Mouse (Mus musculus) cerebral cortex, adult 2 months (tissue): ENCODE results near the gene Slc32a1.

Experiments used
- WGBS: fragments of 180-500 bp; shearing (Covaris S2); methylation state at CpG from one replicate; pipeline ENCODE4 v1.1.7; 2018; 5-methylcytosine and 5-hydroxymethylcytosine counted together

Gene Slc32a1

DNA sequence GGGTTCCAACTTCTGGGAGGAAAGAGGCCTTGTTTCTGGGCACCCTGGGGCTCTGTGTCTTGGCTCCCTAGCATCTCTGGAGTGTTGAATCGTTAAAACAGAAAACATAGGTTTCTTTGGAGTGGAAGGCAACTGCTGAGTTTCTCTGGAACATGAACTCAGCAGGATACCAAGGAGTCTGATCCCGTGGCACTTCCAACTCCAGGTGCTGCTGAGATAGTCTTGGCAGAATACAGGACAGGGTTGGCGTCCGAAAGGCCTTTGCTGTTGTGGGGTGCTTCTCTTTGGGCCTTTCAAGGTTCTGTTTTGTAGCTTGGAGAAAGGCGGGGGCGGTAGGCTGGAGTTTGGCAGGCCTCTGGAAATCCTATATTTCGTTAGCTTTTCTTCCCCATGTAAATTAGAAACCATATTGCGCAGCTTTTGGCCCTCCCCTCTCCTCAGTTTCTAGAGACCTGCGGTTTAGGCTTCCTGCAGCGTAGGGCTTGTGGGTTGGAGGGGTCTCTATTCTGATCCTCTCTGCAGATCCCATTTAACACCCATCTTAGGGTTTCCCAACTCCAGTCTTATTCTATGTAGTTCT lies 2.2 kb downstream of the Slc32a1 start:
- 10% methylated on average over 10 of the region's 10 CpGs for WGBS

DNA sequence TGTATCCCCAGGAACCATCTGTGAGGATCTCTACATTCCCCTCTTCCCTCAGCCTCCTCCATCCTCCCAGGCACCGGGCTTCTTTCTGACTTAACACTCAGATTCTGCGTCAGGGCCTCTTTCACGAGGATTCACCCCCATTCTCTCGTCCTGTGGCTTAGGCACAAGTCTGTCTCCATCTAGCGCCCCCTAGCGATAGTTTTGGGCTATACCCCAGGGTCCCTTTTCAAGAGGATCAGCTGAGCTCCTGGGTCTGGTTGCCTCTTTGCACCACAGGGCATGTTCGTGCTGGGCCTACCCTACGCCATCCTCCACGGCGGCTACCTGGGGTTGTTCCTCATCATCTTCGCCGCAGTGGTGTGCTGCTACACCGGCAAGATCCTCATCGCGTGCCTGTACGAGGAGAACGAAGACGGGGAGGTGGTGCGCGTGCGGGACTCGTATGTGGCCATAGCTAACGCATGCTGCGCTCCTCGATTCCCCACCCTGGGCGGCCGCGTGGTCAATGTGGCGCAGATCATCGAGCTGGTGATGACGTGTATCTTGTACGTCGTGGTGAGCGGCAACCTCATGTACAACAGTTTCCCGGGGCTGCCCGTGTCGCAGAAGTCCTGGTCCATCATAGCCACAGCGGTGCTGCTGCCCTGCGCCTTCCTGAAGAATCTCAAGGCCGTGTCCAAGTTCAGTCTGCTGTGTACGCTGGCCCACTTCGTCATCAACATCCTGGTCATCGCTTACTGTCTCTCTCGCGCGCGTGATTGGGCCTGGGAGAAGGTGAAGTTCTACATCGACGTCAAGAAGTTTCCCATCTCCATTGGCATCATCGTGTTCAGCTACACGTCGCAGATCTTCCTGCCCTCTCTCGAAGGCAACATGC lies 3.2 kb downstream of the Slc32a1 start:
- WGBS = 4% methylated on average over 53 of the region's 53 CpGs

DNA sequence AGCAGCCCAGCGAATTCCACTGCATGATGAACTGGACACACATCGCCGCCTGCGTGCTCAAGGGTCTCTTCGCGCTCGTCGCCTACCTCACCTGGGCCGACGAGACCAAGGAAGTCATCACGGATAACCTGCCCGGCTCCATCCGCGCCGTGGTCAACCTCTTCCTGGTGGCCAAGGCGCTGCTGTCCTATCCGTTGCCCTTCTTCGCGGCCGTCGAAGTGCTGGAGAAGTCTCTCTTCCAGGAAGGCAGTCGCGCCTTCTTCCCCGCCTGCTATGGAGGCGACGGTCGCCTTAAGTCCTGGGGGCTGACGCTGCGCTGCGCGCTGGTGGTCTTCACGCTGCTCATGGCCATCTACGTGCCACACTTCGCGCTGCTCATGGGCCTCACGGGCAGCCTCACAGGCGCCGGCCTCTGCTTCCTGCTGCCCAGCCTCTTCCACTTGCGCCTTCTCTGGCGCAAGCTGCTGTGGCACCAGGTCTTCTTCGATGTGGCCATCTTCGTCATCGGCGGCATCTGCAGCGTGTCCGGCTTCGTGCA lies 3.9 kb downstream of the Slc32a1 start:
- WGBS = 3% methylated on average over 47 of the region's 47 CpGs

DNA sequence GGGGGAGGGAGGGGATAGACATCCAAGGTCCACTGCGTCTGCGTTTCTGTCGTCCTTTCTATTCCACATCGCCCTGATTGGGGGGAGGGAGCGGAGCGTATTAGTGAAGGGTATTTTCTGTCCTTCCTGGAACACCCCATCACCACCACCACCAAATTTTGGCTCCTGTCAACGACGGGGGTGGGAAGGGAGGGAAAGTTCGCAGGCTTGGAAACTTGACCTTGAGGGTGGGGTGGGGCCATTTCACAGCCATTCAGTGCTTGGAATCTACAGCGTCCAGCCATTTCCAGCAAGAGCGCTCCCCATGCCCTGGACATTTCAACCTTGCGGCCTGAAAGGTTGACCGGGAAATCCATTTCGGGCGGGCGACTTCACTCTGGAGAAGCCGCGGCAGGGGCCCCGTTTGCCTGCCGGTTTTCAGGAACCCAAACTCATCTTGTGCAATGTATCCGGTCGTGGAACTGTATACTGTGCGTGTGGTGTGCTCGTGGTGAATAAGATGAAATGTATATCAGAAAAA lies 4.7 kb downstream of the Slc32a1 start:
- 2% methylated on average over 24 of the region's 24 CpGs for WGBS

DNA sequence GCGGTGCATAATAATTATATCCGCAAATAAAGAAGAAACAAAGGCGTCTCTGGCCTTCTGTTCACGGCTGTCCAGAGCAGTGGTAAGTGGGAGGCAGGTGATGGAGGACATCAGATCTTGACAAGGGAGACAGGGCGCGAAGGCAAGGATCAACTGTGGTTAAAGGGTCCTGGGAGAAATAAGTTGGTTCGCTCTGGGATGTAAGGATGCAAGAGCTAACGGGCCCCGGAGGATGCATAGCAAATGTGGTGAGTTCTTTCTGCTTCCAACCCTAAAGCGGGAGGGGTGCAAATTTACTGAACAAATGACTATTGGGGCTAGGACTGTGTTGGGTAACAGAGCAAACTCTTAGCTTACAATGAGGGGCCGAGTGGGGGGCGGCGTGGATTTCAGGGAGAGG lies 5.1 kb downstream of the Slc32a1 start:
- WGBS = 4% methylated on average over 13 of the region's 13 CpGs

DNA sequence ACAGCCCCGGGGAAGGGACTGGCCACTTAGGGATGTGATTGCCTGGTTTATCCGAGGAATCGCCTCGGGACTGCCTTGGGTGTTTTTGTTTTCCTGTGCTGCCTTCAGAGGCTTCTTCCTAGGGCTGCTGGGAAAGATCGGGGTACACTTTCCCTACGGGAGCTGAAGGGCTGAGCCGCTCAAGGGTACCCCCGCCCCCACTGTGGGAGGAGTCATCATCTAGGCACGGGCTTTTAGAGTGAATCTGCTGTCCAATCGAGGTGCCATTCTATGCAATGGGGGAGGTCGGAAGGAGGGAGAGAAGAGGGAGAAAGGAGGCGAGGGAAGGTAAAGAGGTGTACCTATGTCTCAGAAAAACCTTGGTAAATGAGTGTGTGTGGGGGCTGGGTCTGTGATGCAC lies 5.7 kb downstream of the Slc32a1 start:
- 4% methylated on average over 12 of the region's 12 CpGs for WGBS

DNA sequence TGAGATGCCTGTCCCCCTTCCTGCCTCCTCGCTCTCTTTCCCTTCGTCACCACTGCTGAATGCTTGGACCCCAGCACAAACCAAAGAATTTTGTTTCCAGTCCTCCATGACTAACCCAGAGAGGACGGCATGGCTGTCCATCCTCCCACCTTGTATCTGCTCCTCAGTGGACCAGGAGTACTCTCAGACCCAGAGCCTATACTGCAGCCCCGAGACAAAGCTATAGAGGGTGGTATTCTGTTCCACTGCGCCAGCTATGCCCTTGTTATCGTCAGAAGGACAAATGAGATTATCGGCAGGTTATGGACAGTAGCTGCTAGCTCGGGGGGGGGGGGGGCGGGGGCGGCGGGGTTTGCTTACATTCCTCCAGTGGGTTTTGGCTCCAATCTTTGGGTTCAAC lies 6.2 kb downstream of the Slc32a1 start:
- 23% methylated on average over 11 of the region's 11 CpGs for WGBS

DNA sequence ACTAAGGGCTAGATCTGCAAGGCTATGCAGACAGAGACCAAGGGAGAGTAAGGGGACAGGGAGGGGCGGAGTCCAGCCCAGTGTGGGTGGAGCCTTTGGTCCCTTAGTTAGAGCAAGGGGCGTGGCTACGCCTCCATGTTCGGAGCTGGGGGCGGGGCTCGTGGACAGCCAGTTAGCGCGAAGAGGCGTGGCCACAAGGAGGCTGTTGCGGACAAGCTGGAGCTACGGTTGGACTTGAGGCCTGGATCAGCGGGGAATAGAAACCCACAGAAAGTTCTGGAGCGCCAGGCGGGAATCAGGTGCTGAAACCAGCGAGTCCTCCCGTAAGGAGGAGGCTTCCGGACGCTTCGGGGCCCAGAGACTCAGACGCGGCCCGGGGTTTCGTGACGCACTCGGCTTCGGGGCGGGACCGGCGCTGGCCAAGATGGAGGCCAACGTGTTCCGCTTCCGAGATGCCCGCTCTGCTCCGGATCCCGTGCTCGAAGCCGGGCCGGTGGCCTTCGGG lies 14.2 kb downstream of the Slc32a1 start, which contains the start of gene Actr5:
Gene Actr5 (plus strand): TSS at position 171 of the 505 bp plus-strand sequence.
- under 1% methylated on average over 39 of the region's 39 CpGs for WGBS

DNA sequence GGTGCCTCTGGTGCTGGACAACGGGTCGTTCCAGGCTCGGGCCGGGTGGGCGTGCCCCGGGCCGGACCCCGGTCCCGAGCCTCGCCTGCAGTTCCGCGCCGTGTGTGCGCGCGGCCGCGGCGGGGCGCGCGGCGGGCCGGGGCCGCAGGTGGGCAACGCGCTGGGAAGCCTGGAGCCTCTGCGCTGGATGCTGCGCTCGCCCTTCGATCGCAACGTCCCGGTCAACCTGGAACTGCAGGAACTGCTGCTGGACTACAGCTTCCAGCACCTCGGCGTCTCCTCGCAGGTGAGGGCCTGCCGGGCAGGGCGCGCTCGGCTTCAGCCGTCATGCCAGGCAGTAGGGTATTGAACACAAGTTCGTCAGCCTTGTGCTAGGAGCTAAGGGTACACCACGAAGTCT lies 14.7 kb downstream of the Slc32a1 start:
- WGBS = 1% methylated on average over 44 of the region's 44 CpGs

DNA sequence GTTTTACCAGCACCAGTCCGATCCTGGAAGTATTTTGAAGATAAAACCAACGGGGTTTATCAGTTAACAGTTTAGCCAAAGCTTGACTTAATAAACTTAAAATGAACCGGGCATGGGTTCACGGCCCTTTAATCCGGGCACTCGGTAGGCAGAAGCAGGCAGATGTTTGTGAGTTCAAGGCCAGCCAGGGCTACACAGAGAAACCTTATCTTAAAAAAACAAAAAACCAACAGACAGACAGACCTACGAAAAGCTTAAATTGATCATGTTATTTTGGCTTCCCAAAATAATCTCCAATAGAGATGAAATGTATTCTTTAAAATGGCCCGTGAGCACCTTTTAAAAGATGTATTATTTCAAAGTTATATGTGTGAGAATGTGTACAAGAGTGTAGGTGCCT lies 15.1 kb downstream of the Slc32a1 start:
- WGBS = 29% methylated on average over 8 of the region's 8 CpGs

DNA sequence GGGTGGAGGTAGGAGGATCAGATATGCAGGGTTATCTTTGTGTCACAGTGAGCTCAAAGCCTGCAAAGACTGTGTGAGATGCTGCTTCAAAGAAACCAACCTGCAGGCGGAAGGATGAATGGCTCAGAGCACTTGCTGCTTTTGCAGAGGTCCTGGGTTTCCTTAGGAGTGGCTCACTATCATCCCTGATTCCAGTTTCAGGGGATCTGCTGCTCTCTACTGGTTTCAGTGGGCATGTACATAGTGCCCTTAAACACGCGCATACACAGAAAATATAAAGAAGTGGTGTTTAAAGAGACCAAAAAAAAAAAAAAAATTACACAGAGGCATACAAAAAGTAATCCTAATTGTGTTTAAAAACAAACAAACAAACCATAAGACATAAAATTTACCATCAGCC lies 18.3 kb downstream of the Slc32a1 start:
- WGBS = 66% methylated on average over 3 of the region's 3 CpGs

DNA sequence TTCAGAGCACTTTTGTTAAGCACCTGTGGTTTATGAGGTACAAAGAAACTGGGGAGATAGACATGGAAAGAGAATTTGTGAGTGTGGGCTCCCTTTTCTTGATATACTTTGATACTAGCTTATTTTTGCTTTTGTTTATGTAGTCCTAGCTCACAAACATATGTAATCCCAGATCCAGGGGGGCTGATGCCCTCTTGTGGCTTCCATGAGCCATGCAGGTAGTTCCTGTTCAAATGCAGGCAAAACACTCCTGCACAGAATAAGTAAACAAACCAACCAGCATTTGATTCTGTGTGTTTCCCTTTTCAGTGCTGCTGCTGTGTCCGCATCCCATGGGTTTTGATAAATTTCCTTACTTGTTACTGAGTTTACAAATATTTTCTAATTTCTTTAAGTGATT lies 18.8 kb downstream of the Slc32a1 start:
- whole genome bisulfite sequencing = 56% methylated on average over 1 of the region's 1 CpGs

DNA sequence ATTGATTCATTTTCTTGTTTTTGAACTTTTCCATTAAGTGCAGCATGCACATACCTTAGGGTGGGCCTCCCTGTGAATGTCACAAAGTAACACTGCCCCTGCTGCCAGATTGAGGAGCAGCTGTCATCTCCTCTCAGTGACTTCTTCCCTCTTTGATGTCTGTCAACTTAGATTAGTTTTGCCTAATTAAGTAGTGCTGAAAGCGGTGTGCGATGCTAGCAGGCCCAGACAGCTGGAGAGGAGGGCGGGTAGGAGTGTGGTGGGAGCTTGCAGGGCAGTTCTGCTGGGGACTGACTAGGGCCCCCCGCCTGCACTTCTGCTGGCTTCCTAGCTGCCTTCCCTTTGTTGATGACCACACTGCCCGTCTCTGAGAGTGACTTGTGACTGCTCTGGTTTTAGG lies 21.3 kb downstream of the Slc32a1 start:
- WGBS = 72% methylated on average over 5 of the region's 5 CpGs

DNA sequence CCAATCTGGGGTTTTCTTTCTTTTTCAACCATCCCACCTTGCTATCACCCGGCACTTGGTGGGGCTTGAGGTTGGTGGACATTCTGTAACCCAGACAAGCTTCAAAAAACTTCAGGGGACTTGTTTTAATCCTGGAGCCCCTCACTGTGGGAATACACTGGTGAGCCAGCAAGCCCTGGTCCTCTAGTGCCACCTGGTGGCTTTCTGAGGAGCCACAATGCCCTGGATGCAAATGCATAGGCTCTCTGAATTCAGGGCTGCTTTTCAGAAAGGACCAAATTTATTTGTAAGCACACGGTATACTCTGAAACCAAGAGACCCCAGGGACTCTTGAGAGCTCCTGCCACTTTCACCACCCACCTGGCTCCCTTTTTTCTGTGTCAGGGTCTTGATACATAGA lies 31.3 kb downstream of the Slc32a1 start:
- WGBS = 13% methylated on average over 2 of the region's 2 CpGs

DNA sequence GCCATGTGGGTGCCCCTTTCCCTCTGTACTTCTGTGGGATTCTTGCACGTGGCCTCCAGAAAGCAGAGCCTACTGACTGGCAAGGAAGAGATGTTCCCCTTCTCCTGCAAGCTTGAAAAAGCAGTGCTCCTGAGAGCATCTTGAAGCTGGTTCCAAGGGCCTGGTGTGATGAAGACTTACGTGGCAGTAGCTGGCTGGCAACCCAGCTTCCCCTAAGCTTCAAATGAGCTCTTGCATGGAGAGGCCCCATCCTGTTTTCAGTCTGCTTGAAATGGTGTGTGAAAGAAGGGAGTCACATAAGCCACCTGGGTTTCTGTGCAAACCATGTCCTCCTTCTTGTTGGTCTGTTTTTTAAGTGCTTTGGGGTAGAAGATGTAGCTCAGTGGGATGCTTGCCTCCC lies 32.0 kb downstream of the Slc32a1 start:
- WGBS = 57% methylated on average over 2 of the region's 2 CpGs

DNA sequence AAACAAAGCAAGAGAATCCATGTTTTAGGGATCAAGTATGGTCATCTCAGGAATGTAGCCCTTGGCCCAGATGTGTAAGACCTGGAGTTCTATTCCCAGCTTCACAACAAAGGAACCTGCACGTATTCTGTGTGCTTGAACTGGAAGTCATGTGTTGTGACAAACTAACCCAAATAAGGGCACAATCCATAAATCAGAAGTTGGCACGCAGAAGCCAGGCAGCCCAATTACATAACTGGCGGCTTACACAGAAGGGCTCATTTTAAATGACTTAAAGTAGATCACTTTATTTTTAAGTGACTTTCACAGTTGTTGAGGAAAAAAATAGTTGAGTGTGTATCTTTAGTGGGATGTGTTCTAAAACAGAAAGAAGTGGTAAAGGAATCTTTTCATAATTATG lies 33.2 kb downstream of the Slc32a1 start:
- 55% methylated on average over 3 of the region's 3 CpGs for WGBS

DNA sequence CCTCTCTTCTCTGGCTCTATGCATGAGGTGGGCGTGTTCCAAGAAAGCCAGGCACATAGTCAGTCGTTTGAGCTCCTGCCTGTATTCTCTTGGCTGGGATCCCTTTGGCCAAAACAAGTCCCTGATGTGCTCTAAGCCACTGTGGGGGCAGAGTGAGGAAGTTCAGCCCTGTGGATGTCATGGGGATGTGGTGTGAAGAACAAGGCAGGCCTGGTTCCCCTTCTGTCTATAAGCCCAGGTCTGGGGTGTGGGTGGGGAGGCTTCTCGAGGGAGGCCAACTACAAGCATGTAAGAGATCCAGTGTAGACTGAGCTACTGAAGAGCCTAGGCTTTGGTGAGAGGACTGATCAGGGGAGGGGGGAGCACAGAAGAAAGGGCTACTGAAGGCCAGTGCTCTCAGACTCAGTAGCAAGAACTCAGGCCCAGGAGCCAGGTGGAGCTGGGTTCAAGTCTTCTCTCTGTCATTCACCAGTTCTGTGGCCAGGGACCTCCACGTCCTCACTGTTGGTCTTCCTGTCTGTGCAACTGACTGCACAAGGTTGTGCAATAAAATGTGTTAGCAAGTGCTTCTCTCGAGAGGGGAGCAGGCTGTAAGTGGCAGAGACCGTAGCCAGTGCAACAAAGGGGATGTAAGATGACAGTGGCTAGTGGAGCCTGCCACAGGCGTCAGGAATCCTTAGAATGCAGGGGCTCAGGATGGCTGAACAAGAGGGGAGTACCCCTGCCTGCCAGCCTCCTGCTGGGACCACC lies 40.8 kb downstream of the Slc32a1 start:
- WGBS = 69% methylated on average over 7 of the region's 7 CpGs

DNA sequence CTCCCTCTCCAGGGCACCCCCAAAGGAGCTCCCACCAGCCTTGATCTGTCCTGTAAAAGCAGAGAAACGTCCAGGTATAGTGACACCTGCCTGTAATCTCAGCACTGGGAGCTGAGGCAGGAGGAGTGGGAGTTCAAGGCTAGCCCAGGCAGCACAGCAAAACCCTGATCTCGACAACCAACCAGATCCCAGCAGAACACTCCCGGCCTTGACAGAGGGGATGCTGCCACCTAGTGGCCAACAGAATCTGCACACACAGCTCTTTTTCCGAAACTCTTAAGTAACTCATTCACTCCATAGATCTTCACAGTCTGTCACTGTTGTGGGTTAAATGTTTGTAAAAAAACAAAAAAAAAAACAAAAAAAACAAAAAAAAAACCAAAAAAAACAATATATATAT lies 42.4 kb downstream of the Slc32a1 start:
- 3% methylated on average over 4 of the region's 4 CpGs for WGBS

DNA sequence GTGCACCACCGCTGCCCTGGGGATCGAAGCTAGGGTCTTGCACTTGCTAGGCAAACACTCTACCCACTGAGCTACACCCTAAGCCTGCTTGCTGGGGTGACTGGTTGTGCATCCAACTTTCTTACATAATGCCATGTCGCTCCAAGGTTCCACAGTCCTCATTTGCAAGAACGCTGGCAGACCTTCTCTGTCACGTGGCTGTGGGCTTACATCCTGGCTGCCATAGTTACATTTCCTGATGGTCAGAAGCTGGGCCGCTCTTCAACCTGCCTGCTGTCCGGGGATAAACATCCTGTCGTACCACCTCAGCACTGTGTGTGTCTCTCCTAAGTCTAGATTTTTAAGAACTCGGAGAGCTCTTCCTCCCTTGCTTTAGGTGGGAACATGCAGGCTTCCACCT lies 44.1 kb downstream of the Slc32a1 start:
- 55% methylated on average over 9 of the region's 9 CpGs for WGBS

DNA sequence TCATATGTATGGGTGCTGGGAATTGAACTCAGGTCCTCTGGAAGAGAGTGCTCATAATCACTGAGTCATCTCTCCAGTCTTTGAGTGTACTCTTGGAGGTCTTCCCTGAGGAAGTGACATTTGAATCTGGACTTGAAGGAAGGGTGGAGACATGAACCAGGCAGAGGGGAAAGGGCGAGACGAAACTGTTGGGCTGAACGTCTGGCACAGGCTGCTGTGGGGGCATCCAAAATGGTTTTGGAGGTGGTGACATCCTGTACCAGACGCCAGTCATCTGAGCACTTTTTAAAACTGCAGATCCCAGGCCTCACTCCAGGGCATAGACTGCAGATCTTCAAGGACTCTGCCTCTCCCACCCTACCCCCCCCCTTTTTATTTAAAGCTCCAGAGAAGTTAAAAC lies 45.2 kb downstream of the Slc32a1 start:
- WGBS = 74% methylated on average over 4 of the region's 4 CpGs

DNA sequence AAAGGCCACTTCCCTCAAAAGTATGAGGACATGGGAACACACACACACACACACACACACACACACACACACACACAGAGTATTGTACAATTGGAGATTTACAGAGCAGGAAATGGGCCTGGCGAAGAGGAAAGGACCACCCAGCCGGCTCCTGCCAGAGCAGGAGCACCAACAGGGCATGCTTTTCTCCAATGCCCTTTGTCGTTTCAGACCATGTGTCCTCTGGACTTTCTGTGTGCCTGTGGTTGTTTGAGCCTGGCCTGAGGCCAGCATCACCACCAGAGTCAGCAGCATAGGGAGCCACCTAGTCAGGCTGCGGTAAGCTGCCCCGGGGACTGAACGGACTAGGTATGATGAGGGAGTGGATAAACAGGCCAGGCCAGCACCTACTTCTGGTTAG lies 48.3 kb downstream of the Slc32a1 start:
- 60% methylated on average over 6 of the region's 6 CpGs for WGBS

DNA sequence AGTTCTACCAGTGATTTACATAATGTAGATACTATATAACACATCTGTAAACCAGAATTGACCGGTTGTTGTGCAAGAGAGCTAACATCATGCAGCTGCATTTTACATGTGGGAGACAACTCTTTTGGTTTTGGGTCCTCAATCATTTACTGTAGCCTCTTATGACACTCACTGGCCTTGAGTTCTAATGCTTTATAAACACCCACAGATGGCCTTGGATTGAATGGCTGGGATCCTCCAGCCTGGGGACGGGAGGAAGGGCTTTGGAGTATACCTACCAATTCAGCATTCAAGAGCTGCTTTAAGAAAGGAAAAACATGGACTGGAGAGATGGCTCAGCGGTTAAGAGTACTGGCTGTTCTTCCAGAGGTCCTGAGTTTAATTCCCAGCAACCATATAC lies 48.8 kb downstream of the Slc32a1 start:
- WGBS = 85% methylated on average over 3 of the region's 3 CpGs
